Mouse (Mus musculus) right cerebral cortex, adult 18-20 months (tissue): Measurements from ENCODE around the gene Pilrb1.

Experiments used
- DNase-seq: peaks from one replicate; pipeline ENCODE4 v3.0.0; 2022; ENCODE audit warnings: mixed read lengths

The Pilrb1 gene

DNA sequence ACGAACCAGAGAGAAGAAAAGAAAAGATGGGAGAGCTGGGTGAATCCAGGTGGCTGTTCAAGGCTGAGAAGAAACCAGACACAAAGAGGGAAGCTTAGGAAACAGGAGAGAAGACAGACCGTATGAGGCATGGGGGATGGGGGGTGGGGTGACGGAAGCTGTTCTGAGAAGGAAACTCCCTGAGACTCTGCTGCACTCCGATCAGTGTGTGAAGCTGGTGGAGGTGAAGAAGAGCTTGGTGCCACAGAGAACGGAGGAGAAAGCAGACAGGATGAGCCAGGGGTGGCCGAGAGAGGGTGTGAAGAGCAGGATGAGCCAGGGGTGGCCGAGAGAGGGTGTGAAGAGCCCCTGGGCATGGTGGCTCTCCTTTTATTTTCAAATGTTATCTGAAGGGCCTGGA lies 31.5 kb downstream of the Pilrb1 start:
- DNase-seq: no peak

DNA sequence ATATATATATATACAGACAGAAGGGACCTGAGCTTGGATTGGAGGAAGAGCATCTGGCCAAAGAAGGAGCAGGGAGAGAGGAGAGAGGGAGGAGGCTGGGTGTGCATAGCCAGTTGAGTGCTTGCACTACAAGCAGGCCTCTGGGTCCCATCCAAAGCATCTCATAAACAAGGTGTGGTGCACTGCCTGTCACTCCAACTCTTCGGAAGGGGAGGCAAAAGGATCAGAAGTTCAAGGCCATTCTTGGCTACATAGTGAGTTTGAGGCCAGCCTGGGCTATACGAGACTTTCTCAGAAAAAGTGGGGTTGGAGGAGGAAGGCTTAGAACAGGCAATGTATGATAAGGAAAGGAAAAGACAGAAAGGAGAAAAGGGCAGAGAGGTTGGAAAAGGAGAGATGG lies 31.9 kb downstream of the Pilrb1 start:
- DNase-seq: no peak

DNA sequence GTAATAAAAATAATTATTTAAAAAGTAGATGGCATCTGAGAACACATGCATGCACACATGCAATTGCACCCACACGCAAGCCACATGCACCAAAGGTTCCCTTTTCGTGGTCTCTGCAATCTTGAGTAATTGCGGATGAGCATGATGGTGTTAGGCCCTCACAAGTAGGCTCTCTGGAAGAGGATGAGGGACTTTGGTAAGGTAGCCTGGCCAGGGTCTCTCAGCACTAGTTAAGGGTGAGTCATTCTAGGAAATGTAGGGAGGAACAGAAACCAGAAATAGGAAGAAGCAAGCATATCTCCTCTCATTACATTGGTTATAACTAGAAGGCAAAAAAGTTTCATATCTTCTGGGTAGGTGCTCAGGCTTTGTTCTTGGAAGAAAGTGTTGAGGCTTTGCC lies 32.9 kb downstream of the Pilrb1 start:
- DNase-seq: no peak

DNA sequence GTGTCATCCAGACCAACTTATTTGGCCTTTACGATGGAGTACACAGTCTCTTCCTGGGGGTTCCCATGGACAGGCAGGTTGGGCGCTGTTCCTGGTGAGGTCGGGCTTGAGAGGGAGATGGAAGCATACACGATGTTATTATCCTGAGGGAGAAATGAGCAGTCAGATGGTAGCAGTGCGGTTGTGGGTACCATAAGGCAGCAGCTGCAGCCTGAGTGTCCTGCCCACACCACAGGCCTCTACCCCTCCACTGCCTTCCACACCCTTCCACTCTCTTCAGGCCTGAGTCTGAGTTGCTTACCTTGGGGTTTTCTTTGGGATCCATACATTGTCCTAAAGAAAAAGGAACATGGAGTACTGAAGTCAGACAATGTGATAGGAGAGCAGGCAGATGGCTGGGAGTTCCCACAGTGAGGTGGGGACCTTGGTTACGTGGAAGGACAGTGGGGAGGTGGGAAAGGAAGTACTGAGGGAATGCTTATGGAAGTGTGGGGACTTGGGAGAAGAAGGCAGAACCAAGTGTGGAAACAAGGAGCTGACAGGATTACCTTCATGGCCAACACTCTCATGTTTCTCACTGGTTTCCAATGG lies 34.4 kb downstream of the Pilrb1 start:
- no peak for DNase-seq

DNA sequence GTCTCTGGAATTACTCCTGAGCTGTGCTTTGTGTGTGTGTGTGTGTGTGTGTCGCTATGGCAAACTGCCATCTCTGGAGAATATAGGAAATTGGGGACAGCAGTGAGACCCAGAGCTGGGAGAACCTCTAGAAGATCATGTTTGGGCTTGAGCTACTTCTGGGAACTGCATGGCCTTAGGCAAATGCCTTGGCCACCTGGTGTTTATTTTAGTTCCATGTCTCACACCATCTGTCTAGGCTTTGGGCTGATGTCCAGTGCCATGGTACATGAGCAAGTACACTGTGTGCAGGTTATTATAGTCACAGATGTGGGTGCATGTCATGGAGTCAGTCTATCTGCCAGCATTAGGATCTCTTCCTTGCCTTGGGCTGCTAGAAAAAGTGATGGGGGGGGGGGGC lies 35.3 kb downstream of the Pilrb1 start:
- no peak for DNase-seq

DNA sequence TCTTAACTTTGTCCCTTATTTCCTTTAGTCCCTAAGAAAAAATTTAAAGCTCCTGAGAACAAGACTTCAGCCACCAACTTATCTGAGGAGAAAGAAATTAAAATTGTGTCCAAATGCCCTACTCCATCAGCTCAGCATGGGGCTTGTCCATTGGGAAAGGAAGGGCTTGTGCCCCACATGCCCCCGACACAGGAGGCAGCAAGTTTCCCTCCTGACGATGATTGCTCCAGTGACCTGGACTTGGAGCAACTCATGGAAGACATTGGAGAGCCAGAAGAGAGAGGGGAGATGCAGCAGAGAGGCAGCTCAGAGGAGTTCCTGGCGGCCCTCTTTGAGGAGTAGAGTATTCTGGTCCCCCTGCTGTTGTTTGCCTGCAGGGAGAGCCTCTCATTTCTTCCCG lies 35.8 kb downstream of the Pilrb1 start:
- no peak for DNase-seq

DNA sequence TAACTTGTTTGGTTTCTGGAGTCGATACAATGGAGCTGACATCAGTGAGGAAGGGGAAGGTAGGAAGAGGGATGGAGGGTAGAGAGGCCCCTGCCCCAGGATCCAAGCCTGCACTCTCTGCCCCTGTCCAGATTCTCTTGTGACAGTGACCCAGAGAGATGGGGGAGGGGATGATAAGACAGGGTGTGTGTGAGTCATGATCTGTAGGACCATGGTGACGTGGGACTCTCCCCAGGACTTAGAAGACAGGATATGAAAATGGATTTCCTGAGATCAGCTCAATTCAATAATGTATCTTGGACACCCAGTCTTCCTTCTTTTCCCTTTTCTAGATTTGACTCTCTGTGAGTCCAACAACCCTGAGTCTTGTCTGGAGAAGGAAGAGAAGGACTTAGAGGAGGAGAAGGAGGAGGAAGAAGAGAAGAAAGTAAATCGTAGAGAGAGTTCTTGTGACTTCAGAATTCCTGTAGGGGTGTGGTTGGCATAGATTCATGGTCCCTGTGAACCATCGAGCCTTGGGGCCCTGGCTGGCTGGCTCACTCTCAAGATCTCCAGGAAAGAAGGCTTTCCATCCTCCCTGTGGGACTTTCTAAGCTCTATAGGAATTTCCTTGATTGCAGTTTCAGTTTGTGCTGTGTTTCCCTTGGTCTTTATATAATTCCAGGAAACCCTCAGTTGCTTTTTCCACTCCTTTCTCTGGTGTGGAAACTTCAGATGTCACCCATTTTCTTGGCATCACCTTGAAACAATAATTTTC lies 40.3 kb downstream of the Pilrb1 start:
- DNase-seq: no peak

DNA sequence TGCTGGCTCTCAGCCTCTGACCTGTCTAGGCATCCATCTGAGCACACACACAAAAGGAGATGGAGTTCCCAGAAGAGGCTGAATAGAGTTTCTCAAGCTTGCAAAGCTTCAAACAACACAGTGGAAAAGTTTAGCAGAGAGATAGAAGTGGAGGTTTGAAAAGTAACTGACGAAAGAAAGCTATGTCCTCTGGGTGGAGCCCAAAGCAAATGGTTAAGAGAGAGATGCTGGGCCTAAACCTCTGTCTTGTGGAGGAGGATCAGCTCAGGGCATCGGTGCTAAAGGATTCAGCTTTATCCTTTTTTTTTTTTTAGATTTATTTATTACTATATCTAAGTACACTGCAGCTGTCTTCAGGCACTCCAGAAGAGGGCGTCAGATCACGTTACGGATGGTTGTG lies 49.6 kb downstream of the Pilrb1 start:
- no peak for DNase-seq

DNA sequence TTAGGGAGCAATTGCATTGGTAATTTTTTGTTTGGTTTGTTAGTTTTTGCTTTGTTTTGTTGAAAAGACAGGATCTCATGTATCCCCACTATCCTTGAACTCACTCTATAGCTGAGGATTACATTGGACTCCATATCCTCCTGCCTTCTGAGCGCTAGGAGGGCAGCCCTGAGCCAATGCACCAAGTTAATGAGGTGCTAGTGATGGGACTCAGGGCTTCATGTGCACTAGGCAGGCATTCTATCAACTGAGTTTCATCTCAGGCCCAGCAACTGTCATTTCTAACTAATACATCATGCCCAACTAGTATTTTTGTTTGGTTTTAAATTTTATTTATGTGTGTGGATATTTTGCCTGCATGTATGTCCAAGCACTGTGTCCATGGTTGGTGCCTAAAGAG lies 51.7 kb downstream of the Pilrb1 start:
- no peak for DNase-seq
